Mouse (Mus musculus) lung, postnatal 0 days (tissue): ENCODE results near the gene Tmx2. TPM values are rescaled to one million over a fixed set of nuclear protein-coding genes. Genes with fewer than 3 reads are reported as not detected.

Experiments used
- ATAC-seq: fragments of 200-750 bp; cut with Nextera tagmentation; 2 replicates; pipeline ENCODE4 v1.8.0; 2017; ENCODE audit warnings: moderate library complexity
- DNase-seq: peaks from one replicate; pipeline ENCODE4 v3.0.0-alpha.2; 2016; ENCODE audit warnings: low spot score
- H3K27ac ChIP-seq: fragments of 300-500 bp; sonication (generic); 2 replicates; pipeline ENCODE4 v1.5.1; 2014; ENCODE audit warnings: antibody characterized with exemption, mild to moderate bottlenecking, low read length, mixed read lengths
- H3K27me3 ChIP-seq: fragments of 300-500 bp; sonication (generic); replicated peaks from 2 replicates; pipeline ENCODE4 v1.6.1; 2014; ENCODE audit warnings: low read length, mixed read lengths; ENCODE audit not compliant: insufficient read depth
- H3K36me3 ChIP-seq: fragments of 300-500 bp; sonication (generic); 2 replicates; pipeline ENCODE4 v1.6.1; 2014; ENCODE audit warnings: low read length, mixed read lengths; ENCODE audit not compliant: insufficient read depth
- H3K4me1 ChIP-seq: fragments of 300-500 bp; sonication (generic); 2 replicates; pipeline ENCODE4 v1.6.1; 2014; ENCODE audit warnings: antibody characterized with exemption, low read depth, low read length, mixed read lengths; ENCODE audit not compliant: insufficient read depth
- H3K4me2 ChIP-seq: fragments of 300-500 bp; sonication (generic); replicated peaks from 2 replicates; pipeline ENCODE4 v1.6.1; 2014; ENCODE audit warnings: low read depth, mild to moderate bottlenecking, low read length, moderate library complexity, mixed read lengths
- H3K4me3 ChIP-seq: fragments of 300-500 bp; sonication (generic); 2 replicates; pipeline ENCODE4 v1.5.1; 2014; ENCODE audit warnings: low read depth, low read length
- H3K9ac ChIP-seq: fragments of 300-500 bp; sonication (generic); replicated peaks from 2 replicates; pipeline ENCODE4 v1.6.1; 2014; ENCODE audit warnings: low read depth, mild to moderate bottlenecking
- H3K9me3 ChIP-seq: fragments of 300-500 bp; sonication (generic); 2 replicates; pipeline ENCODE4 v1.6.1; 2016; ENCODE audit warnings: low read length, mixed read lengths
- CTCF ChIP-seq: IDR thresholded peaks from 2 replicates; pipeline ENCODE4 v1.5.1; 2016; ENCODE audit warnings: antibody characterized with exemption, mild to moderate bottlenecking
- EP300 ChIP-seq: IDR thresholded peaks from 2 replicates; pipeline ENCODE4 v1.6.1; 2016; ENCODE audit warnings: antibody characterized with exemption, mild to moderate bottlenecking, control low read depth
- WGBS: fragments of 180-500 bp; shearing (Covaris S2); extraction: QIAGEN DNeasy Blood & Tissue Kit; methylation state at CpG from one replicate; pipeline ENCODE4 v1.1.7; 2014; 5-methylcytosine and 5-hydroxymethylcytosine counted together
- polyA plus RNA-seq: library from polyadenylated mRNA; unstranded; fragments of >200 nt; fragmentation: Nextera tagmentation; extraction: Ambion mirVana; gene quantifications from 2 replicates; pipeline ENCODE4 v1.2.1, GENCODE M21; 2015

Gene Tmx2
- polyA plus RNA-seq, 1 experiment from 2014 or later, result 52.8 TPM

GRCm38 (mm10) chr2:84622668-84623067 is 56.3 kb downstream of the Tmx2 start:
- H3K4me3 ChIP-seq, result no peak overlapping the region
- H3K4me1 ChIP-seq, result peaks cover 26% of the 10 kb centered on the region
- H3K9me3 ChIP-seq, result no peaks in the 10 kb centered on the region
- DNase-seq (no peak), ATAC-seq (peak; percentile 34)
- peak overlapping the region; percentile 76 for H3K27ac ChIP-seq
- WGBS, result 24% methylated on average over 2 of the region's 2 CpGs
- H3K9ac ChIP-seq, result no peak overlapping the region
- TF ChIP-seq CTCF, result no peak
- TF ChIP-seq EP300, result peak; percentile 58
- H3K36me3 ChIP-seq, result peaks cover 15% of the 10 kb centered on the region; the same call in 1 of the 2 replicates
- H3K4me2 ChIP-seq, result no peak overlapping the region
- H3K27me3 ChIP-seq, result no peaks in the 10 kb centered on the region

Other genes starting within 250 kb of the Tmx2 start
- 35.7 and 41.4 TPM in 2 replicates for gene Tfpi, start 202.4 kb downstream of the Tmx2 start, polyA plus RNA-seq
- gene Ctnnd1, start 28.4 kb downstream of the Tmx2 start, polyA plus RNA-seq, result 38.2 and 42.9 TPM in 2 replicates
- gene Btbd18, start 20.1 kb downstream of the Tmx2 start, polyA plus RNA-seq, result 0.06 and 0.07 TPM in 2 replicates
- gene Selenoh, start 8.4 kb downstream of the Tmx2 start, polyA plus RNA-seq, result 94.3 and 102 TPM in 2 replicates
- gene Gm28635, start 1.1 kb downstream of the Tmx2 start, polyA plus RNA-seq, result not detected in 2 replicates
- gene Med19, start 738 bp downstream of the Tmx2 start, polyA plus RNA-seq, result 21.0 and 22.6 TPM in 2 replicates
- 15.8 and 19.9 TPM in 2 replicates for gene Zdhhc5, start 36.0 kb upstream of the Tmx2 start, polyA plus RNA-seq
- 19.3 and 19.5 TPM in 2 replicates for gene Clp1, start 48.2 kb upstream of the Tmx2 start, polyA plus RNA-seq
- 2.6 and 3.4 TPM in 2 replicates for gene Ypel4, start 54.9 kb upstream of the Tmx2 start, polyA plus RNA-seq
- 5.6 and 6.5 TPM in 2 replicates for gene Gm19426, start 64.5 kb upstream of the Tmx2 start, polyA plus RNA-seq
- 269 and 283 TPM in 2 replicates for gene Serping1, start 96.3 kb upstream of the Tmx2 start, polyA plus RNA-seq
- gene Ube2l6, start 119.7 kb upstream of the Tmx2 start, polyA plus RNA-seq, result 83.7 and 85.6 TPM in 2 replicates
- 0.44 and 0.53 TPM in 2 replicates for gene Smtnl1, start 143.5 kb upstream of the Tmx2 start, polyA plus RNA-seq
- 24.2 and 28.5 TPM in 2 replicates for gene Timm10, start 147.9 kb upstream of the Tmx2 start, polyA plus RNA-seq
- 4.9 and 6.6 TPM in 2 replicates for gene Slc43a1, start 159.7 kb upstream of the Tmx2 start, polyA plus RNA-seq
- 0.62 and 1.1 TPM in 2 replicates for gene Rtn4rl2, start 207.6 kb upstream of the Tmx2 start, polyA plus RNA-seq